Mouse (Mus musculus) left cerebral cortex, adult 9 months (tissue): Measurements from ENCODE around the gene Ipo9.

ENCODE experiments used
- DNase-seq, 2 experiments: peaks; one replicate each; pipeline ENCODE4 v3.0.0; 2022; ENCODE audit warnings: low spot score in 2 of 2

Gene Ipo9

DNA sequence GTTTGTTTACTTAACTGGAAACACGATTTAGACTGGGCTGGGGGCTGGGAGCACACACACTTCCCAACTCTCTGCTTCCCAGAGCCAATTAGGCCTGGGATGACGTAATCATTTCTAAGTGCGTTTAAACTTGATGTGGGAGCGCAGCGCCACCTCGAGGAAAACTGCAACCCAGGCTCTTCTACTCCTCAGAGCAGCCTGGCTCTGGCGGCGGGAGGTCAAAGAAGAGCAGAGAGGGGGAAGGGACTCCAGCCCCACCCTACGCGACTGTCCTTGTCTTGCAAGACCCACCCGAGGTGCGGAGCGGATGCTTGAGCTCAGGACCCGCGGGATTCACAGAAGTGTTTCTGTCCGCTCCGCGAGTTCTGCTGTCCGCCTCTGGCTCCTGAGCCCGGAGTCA, 62.1 kb downstream of the Ipo9 start:
- DNase-seq, result peak; percentile 75 to 92

GRCm38 (mm10) chr1:135367595-135367994, 62.7 kb downstream of the Ipo9 start:
- DNase-seq, result no peak

- no peak for DNase-seq
Measured at GRCm38 (mm10) chr1:135367005-135367404, 63.3 kb downstream of the Ipo9 start.

GRCm38 (mm10) chr1:135366380-135366779, 63.9 kb downstream of the Ipo9 start:
- DNase-seq, result no peak

DNA sequence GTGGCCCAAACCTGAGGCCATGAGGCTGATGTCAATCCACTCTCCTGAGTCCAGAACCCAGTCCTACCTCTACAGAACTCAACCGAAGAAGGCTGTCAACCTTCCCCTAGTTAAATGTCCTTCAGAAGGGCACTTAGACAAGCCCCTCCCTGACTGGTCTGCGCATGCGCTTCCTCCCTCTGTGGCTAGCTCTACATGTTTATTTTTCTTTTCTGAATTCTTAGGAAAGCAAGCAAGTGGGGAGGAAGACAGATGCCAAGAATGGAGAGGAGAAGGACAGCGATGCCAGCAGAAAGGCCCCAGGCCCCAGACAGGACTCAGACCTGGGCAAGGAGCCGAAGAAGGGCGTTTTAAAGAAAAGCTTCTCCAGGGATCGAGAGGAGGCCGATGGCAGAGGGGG, 66.9 kb downstream of the Ipo9 start:
- DNase-seq, result no peak

GRCm38 (mm10) chr1:135362115-135362514, 68.2 kb downstream of the Ipo9 start:
- DNase-seq, result no peak

DNA sequence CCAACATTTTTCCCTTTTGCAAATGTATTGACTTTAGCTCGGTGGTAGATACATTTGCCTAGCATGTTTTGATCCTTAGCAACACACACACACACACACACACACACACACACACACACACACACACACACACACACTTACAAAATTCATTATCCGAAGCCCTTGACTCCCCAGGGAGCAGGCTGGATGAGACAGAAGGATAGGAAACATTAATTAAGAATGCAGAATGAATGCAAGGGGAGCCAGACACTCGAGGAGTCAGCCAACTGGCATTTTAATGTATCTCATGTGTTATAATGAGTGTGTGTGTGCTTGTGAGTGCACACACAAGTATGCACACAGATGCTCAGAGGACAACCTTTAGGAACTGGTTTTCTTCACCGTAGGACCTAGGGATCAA, 68.8 kb downstream of the Ipo9 start:
- DNase-seq, result no peak

DNA sequence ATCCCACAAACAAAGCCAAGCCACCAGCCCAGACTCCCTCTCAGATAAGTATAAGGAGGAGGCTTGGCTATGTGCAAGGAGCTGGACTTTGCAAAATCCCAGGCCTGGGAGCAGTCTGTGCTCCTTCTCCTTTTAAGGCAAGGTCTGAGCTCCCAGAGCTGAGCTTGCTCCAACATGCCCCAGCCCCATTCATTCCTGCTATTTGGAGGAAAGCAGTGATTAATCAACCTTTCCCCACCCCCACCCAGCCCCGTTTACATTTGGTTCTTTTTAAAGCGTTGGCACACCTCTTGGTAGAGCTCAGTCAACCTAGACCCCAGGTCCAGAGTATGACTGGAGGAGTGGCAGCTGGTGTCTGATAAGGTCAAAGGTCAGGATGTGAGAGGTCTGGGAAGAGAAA, 71.2 kb downstream of the Ipo9 start:
- DNase-seq, result no peak

- no peak for DNase-seq
Measured at GRCm38 (mm10) chr1:135351953-135352352, 78.3 kb downstream of the Ipo9 start.

GRCm38 (mm10) chr1:135347498-135348169, 82.7 kb downstream of the Ipo9 start:
- DNase-seq, result peak in 1 of 2 experiments; percentile 44

GRCm38 (mm10) chr1:135346891-135347290, 83.4 kb downstream of the Ipo9 start:
- no peak for DNase-seq

- no peak for DNase-seq
Measured at GRCm38 (mm10) chr1:135344026-135344425, 86.3 kb downstream of the Ipo9 start.

DNA sequence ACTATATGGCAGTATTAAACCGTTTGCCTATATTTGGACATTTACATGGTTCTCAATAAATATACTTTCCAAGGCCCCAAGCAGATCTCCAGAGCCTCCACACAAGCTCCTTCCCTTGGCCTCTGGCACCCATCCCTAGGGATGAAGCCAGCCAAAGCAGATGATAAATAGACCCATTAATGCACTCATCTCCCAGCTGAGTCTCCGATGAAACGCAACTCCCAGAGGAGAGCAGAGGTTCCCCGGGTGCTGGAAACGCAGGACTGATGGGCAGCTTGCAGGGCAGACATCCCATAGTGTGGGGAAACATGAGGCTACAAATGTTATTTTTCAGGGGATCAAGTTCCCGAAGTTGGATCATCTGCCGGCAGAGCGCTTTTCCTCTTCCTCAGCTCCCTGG, 88.4 kb downstream of the Ipo9 start:
- DNase-seq, result no peak
